Mouse (Mus musculus): ENCODE measurements around the gene Prkcd. TPM values are rescaled to one million over a fixed set of nuclear protein-coding genes. Genes with fewer than 3 reads are reported as not detected.

Prkcd gene
- polyA plus RNA-seq, 1 experiment, result 0.41 TPM

GRCm38 (mm10) chr14:30637087-30637486 is 11.1 kb upstream of the Prkcd start:
- no peak overlapping the region for H3K4me3 ChIP-seq (replicated peaks)
- no peaks in the 10 kb centered on the region for H3K4me1 ChIP-seq (ENCODE audit: control insufficient read depth)
- H3K27me3 ChIP-seq (ENCODE audit: control insufficient read depth), result 0 out of 2 replicates have a peak, but pooled peaks cover 2% of the 10 kb centered on the region
- no peaks in the 10 kb centered on the region for H3K36me3 ChIP-seq (ENCODE audit: control insufficient read depth)
- H3K9me3 ChIP-seq (ENCODE audit: control insufficient read depth, low read length), result no peaks in the 10 kb centered on the region
- TF ChIP-seq TAL1 (IDR thresholded peaks at IDR 0.05; ENCODE audit: low read length), result no peak
- no peak for TF ChIP-seq GATA1 (IDR thresholded peaks at IDR 0.05; ENCODE audit: low read length)

DNA sequence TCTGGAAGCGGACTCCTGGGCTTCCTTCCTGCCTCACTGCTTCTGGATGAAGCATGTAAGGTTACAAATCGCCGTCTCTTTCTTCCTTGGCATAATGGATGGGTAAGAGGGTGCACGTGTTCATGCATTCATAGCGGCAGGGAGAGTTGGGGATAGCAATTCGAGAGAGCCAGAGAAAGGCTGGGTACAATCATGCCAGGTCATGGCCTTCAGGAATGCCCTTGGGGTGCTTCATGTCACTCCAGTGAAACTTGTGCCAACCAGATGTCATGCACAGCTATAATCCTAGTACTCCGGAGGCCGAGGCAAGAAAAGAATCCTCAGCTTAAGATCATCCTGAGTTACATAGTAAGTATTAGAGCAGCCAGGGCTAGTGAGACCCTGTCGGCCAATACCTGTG is 10.5 kb upstream of the Prkcd start:
- Histone ChIP-seq H3K4me1 (ENCODE audit: control insufficient read depth) (no peaks in the 10 kb centered on the region), H3K36me3 (ENCODE audit: control insufficient read depth) (no peaks in the 10 kb centered on the region), H3K9me3 (ENCODE audit: control insufficient read depth, low read length) (no peaks in the 10 kb centered on the region), H3K27me3 (ENCODE audit: control insufficient read depth) (0 out of 2 replicates have a peak, but pooled peaks cover 2% of the 10 kb centered on the region), H3K4me3 (replicated peaks) (no peak overlapping the region)
- TF ChIP-seq TAL1 (IDR thresholded peaks at IDR 0.05; ENCODE audit: low read length) (no peak), GATA1 (IDR thresholded peaks at IDR 0.05; ENCODE audit: low read length) (no peak)

GRCm38 (mm10) chr14:30635219-30635910 is 9.4 kb upstream of the Prkcd start:
- 0 out of 2 replicates have a peak, but pooled peaks cover 2% of the 10 kb centered on the region for H3K27me3 ChIP-seq (ENCODE audit: control insufficient read depth)
- H3K4me3 ChIP-seq (replicated peaks), result no peak overlapping the region
- no peaks in the 10 kb centered on the region for H3K4me1 ChIP-seq (ENCODE audit: control insufficient read depth)
- H3K9me3 ChIP-seq (ENCODE audit: control insufficient read depth, low read length), result no peaks in the 10 kb centered on the region
- no peak for TF ChIP-seq GATA1 (IDR thresholded peaks at IDR 0.05; ENCODE audit: low read length)
- TF ChIP-seq TAL1 (IDR thresholded peaks at IDR 0.05; ENCODE audit: low read length), result no peak
- no peaks in the 10 kb centered on the region for H3K36me3 ChIP-seq (ENCODE audit: control insufficient read depth)

GRCm38 (mm10) chr14:30634418-30634817 is 8.4 kb upstream of the Prkcd start:
- no peaks in the 10 kb centered on the region for H3K9me3 ChIP-seq (ENCODE audit: control insufficient read depth, low read length)
- TF ChIP-seq GATA1 (IDR thresholded peaks at IDR 0.05; ENCODE audit: low read length) (no peak), TAL1 (IDR thresholded peaks at IDR 0.05; ENCODE audit: low read length) (no peak)
- H3K4me3 ChIP-seq (replicated peaks), result no peak overlapping the region
- H3K4me1 ChIP-seq (ENCODE audit: control insufficient read depth), result no peaks in the 10 kb centered on the region
- no peaks in the 10 kb centered on the region for H3K36me3 ChIP-seq (ENCODE audit: control insufficient read depth)
- peaks cover 6% of the 10 kb centered on the region; the same call in 1 of the 2 replicates for H3K27me3 ChIP-seq (ENCODE audit: control insufficient read depth)

DNA sequence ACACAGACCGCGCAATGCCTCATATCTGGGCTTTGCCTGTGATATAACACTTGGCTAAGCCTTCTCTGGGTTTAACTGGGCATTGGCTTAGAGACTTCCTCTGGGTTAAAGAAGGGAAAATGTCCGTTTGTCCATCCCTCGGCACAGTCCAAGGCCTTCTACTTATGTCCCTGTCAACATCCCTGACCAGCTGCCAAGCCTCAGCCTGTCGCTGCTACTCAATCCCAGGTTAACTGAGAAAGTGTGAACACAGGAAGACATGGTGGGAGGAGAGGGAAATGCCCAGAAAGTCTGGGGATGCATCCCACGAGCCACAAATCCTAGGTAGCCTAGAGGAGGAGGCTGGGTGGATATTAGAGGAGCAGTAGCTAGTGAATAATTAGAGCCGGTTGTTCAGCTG is 7.7 kb upstream of the Prkcd start:
- Histone ChIP-seq H3K4me1 (ENCODE audit: control insufficient read depth) (no peaks in the 10 kb centered on the region), H3K36me3 (ENCODE audit: control insufficient read depth) (no peaks in the 10 kb centered on the region), H3K9me3 (ENCODE audit: control insufficient read depth, low read length) (no peaks in the 10 kb centered on the region), H3K4me3 (replicated peaks) (no peak overlapping the region), H3K27me3 (ENCODE audit: control insufficient read depth) (peaks cover 5% of the 10 kb centered on the region; the same call in 1 of the 2 replicates)
- TF ChIP-seq TAL1 (IDR thresholded peaks at IDR 0.05; ENCODE audit: low read length) (no peak), GATA1 (IDR thresholded peaks at IDR 0.05; ENCODE audit: low read length) (no peak)

DNA sequence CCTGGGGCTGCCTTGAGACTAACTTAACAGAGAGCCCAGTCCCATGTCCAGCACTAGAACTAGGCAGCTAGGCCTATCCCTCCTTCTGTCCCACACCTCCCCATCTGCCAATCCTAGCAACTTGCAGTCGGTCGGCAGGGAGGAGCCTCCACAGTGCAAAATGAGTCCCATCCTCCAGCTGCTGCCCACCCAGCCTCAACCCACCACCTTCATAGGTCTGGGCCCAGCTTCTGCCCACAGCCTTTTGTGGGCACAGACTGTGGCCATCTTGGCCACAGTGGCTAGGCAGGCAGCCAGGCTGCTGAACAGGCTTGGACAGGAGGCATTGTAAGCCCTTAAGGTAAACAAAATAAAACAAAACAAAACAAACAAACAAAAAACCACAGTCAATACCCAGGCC is 5.8 kb upstream of the Prkcd start:
- no peaks in the 10 kb centered on the region for H3K36me3 ChIP-seq (ENCODE audit: control insufficient read depth)
- TF ChIP-seq TAL1 (IDR thresholded peaks at IDR 0.05; ENCODE audit: low read length), result no peak
- TF ChIP-seq GATA1 (IDR thresholded peaks at IDR 0.05; ENCODE audit: low read length), result no peak
- peaks cover 3% of the 10 kb centered on the region; the same call in 1 of the 2 replicates for H3K27me3 ChIP-seq (ENCODE audit: control insufficient read depth)
- H3K9me3 ChIP-seq (ENCODE audit: control insufficient read depth, low read length), result no peaks in the 10 kb centered on the region
- H3K4me1 ChIP-seq (ENCODE audit: control insufficient read depth), result no peaks in the 10 kb centered on the region; the same call in 1 of the 2 replicates
- H3K4me3 ChIP-seq (replicated peaks), result no peak overlapping the region

DNA sequence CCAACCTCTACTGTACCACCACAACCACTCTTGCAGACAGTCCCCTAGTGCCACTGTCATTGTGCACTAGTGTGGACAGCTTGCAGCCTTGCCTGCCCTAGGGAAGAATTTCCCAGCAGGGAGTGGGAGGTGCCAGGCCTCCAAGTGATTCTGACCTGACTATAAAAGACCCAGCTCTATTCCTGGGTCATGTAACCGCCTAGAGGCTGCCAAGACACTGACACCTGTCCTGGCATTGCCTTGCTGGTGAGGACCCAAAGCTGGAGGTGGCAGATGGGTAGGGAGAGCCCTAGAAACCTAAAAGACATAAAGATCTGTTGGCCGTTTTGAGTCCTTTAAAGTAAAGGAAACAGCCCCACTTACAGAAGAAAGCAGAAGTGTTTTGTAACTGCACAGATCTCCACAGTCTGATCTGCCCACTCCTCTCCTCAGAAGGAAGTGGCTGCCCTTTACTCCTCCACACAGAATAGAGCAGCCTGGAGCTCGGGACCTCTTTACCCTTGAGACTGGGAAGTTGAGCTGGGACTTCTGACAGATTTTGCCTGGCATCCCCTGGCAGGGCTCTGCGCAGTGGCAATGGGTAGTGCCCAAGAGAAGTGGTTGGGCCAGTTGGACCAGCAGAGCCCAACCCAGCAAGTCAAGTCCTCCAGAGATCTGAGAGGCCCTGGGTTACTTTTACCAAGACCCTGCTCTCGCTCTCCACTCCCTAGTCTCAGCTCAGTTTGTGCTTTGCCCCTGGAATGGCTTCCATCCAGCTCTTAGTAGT is 5.0 kb upstream of the Prkcd start:
- H3K36me3 ChIP-seq (ENCODE audit: control insufficient read depth), result no peaks in the 10 kb centered on the region
- peaks cover 7% of the 10 kb centered on the region for H3K4me1 ChIP-seq (ENCODE audit: control insufficient read depth)
- no peak overlapping the region for H3K4me3 ChIP-seq (replicated peaks)
- H3K27me3 ChIP-seq (ENCODE audit: control insufficient read depth), result peaks cover 10% of the 10 kb centered on the region
- no peaks in the 10 kb centered on the region for H3K9me3 ChIP-seq (ENCODE audit: control insufficient read depth, low read length)
- TF ChIP-seq GATA1 (IDR thresholded peaks at IDR 0.05; ENCODE audit: low read length), result no peak
- TF ChIP-seq TAL1 (IDR thresholded peaks at IDR 0.05; ENCODE audit: low read length), result no peak

DNA sequence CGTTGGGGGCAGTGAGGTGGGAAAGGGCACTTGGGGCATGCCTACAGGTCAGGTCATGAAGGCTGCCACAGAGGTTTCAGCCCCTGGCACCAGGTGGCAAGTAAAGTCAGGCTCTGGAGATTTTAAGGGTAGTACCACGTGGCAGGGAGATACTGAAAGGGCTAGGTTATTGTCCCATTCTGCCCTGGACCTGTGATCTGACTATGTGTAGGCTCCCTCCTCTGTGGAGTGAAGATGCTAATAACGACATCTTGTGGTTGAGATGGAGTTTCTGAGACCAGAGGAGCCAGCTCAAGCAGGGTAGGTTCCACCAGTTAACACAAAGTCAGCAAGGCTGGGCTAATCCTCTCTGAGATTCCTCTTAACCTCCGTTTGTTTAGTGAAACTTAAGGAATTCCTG is 3.8 kb upstream of the Prkcd start:
- Histone ChIP-seq H3K4me3 (replicated peaks) (no peak overlapping the region), H3K36me3 (ENCODE audit: control insufficient read depth) (no peaks in the 10 kb centered on the region), H3K27me3 (ENCODE audit: control insufficient read depth) (peaks cover 16% of the 10 kb centered on the region), H3K4me1 (ENCODE audit: control insufficient read depth) (peaks cover 19% of the 10 kb centered on the region), H3K9me3 (ENCODE audit: control insufficient read depth, low read length) (no peaks in the 10 kb centered on the region)
- TF ChIP-seq TAL1 (IDR thresholded peaks at IDR 0.05; ENCODE audit: low read length) (no peak), GATA1 (IDR thresholded peaks at IDR 0.05; ENCODE audit: low read length) (no peak)

DNA sequence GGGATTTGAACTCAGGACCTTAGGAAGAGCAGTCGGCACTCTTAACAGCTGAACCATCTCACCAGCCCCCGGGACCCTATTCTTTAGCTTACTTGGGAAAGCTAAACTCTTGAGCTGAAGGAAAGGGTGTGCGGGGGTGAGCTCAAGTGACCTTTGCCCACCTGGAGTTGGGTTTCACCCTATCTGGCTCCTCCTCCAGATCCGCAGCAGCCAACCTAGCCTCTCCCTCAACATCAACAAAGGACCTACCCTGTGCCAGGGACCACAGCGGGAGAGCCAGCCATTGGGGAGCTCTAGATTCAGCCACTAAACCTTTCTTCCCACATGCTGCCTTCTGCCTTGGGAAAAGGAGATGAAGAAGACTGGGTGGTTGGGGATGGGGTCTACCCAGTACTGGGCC is 2.2 kb upstream of the Prkcd start:
- H3K9me3 ChIP-seq (ENCODE audit: control insufficient read depth, low read length), result no peaks in the 10 kb centered on the region
- TF ChIP-seq TAL1 (IDR thresholded peaks at IDR 0.05; ENCODE audit: low read length) (no peak), GATA1 (IDR thresholded peaks at IDR 0.05; ENCODE audit: low read length) (no peak)
- H3K4me3 ChIP-seq (replicated peaks), result no peak overlapping the region
- peaks cover 35% of the 10 kb centered on the region for H3K4me1 ChIP-seq (ENCODE audit: control insufficient read depth)
- no peaks in the 10 kb centered on the region for H3K36me3 ChIP-seq (ENCODE audit: control insufficient read depth)
- peaks cover 16% of the 10 kb centered on the region for H3K27me3 ChIP-seq (ENCODE audit: control insufficient read depth)

Measured in erythroblast, embryonic 14.5 days (primary cell).